8 mouse cellular contexts compared by ENCODE assay signal in genomic region chr11:90390817-90391173, GRCm38 (mm10). TPM values are rescaled to one million over a fixed set of nuclear protein-coding genes. Genes with fewer than 3 reads are reported as not detected.
DNase-seq lines count a peak whose midpoint lies in the region; ATAC-seq and TF ChIP-seq lines count a peak whose summit lies in the region.

Hlf (minus strand) TSS chr11:90390895.

- peaks cover 5% of the 10 kb centered on the region for H3K4me1 ChIP-seq in hindbrain, embryonic 11.5 days (replicated peaks; ENCODE audit: control insufficient read depth, insufficient read depth, low read length)
- H3K4me1 ChIP-seq in lung, embryonic 16.5 days (replicated peaks; ENCODE audit: control insufficient read depth, insufficient read depth, low read length) = peaks cover 22% of the 10 kb centered on the region
- H3K4me1 ChIP-seq in thymus, adult 2 months (replicated peaks; ENCODE audit: control insufficient read depth, insufficient read depth, low read length) = peaks cover 18% of the 10 kb centered on the region

- TF ChIP-seq CTCF in thymus, adult 2 months (IDR thresholded peaks at IDR 0.05; ENCODE audit: borderline replicate concordance, control insufficient read depth, extremely low read depth, insufficient read depth, low read length, poor library complexity) = no peak; the same call in 1 of the 2 replicates

- DNase-seq in Muller cell, postnatal 12 days (ENCODE audit: inconsistent ontology term) = peak; percentile 95
- peak; percentile 95 for DNase-seq in cerebellum, adult 9-11 months
- DNase-seq in frontal cortex, postnatal 10 days (ENCODE audit: low spot score in 2 of 2) = peak; percentile 92 to 93
- DNase-seq in hindbrain, embryonic 11.5 days (ENCODE audit: low spot score) = peak; percentile 98
- DNase-seq in layer of hippocampus, adult 9-11 months = peak; percentile 96
- DNase-seq in ovary, adult 18-20 months (ENCODE audit: low spot score) = peak; percentile 83
- DNase-seq in thymus, adult 2 months = peak; percentile 83

- ATAC-seq in hindbrain, embryonic 11.5 days (ENCODE audit: low FRiP score) = peak; percentile 96
- peak; percentile 98 for ATAC-seq in lung, embryonic 16.5 days (ENCODE audit: low read depth)

- H3K9me3 ChIP-seq in hindbrain, embryonic 11.5 days (ENCODE audit: control insufficient read depth, low read length) = no peaks in the 10 kb centered on the region
- H3K9me3 ChIP-seq in lung, embryonic 16.5 days (ENCODE audit: control insufficient read depth, low read length) = no peaks in the 10 kb centered on the region

- peaks cover 28% of the 10 kb centered on the region for H3K27me3 ChIP-seq in hindbrain, embryonic 11.5 days (ENCODE audit: control insufficient read depth, insufficient read depth, low read length)
- peaks cover 17% of the 10 kb centered on the region for H3K27me3 ChIP-seq in lung, embryonic 16.5 days (ENCODE audit: control insufficient read depth, insufficient read depth, low read depth, low read length)
- peaks cover 16% of the 10 kb centered on the region for H3K27me3 ChIP-seq in thymus, adult 2 months (ENCODE audit: control insufficient read depth, insufficient read depth, low read length)

- H3K4me2 ChIP-seq in hindbrain, embryonic 11.5 days (replicated peaks; ENCODE audit: low read depth, low read length) = peak within 1 kb of the TSS; percentile 87
- peak within 1 kb of the TSS; percentile 97 for H3K4me2 ChIP-seq in lung, embryonic 16.5 days (ENCODE audit: low read depth, low read length)

- TF ChIP-seq POLR2A in thymus, adult 2 months (IDR thresholded peaks at IDR 0.05; ENCODE audit: control insufficient read depth, extremely low read depth, insufficient read depth, low read length, poor library complexity) = no peak

- peak within 1 kb of the TSS; percentile 42 for H3K4me3 ChIP-seq in hindbrain, embryonic 11.5 days (ENCODE audit: low read depth, low read length)
- peak within 1 kb of the TSS; percentile 63 for H3K4me3 ChIP-seq in lung, embryonic 16.5 days (ENCODE audit: low read length)
- peak within 1 kb of the TSS; percentile 13; the same call in 1 of the 2 replicates for H3K4me3 ChIP-seq in thymus, adult 2 months (ENCODE audit: control insufficient read depth, insufficient read depth, low read length)

- peak within 1 kb of the TSS; percentile 15; the same call in 1 of the 2 replicates for H3K9ac ChIP-seq in hindbrain, embryonic 11.5 days (ENCODE audit: low read depth, low read length)
- peak within 1 kb of the TSS; percentile 62 for H3K9ac ChIP-seq in lung, embryonic 16.5 days (ENCODE audit: low read length)

- no peaks in the 10 kb centered on the region for H3K36me3 ChIP-seq in hindbrain, embryonic 11.5 days (ENCODE audit: control insufficient read depth, insufficient read depth, low read length)
- no peaks in the 10 kb centered on the region for H3K36me3 ChIP-seq in lung, embryonic 16.5 days (ENCODE audit: control insufficient read depth, insufficient read depth, low read length)
- H3K36me3 ChIP-seq in thymus, adult 2 months (ENCODE audit: control insufficient read depth, insufficient read depth, low read length) = no peaks in the 10 kb centered on the region

- under 1% methylated on average over 28 of the region's 40 CpGs for WGBS in hindbrain, embryonic 11.5 days
- under 1% methylated on average over 29 of the region's 40 CpGs for WGBS in lung, embryonic 16.5 days
- WGBS in thymus, adult 2 months = under 1% methylated on average over 40 of the region's 40 CpGs

- H3K27ac ChIP-seq in hindbrain, embryonic 11.5 days (ENCODE audit: low read depth, low read length) = no peak within 1 kb of the TSS
- no peak within 1 kb of the TSS for H3K27ac ChIP-seq in lung, embryonic 16.5 days (ENCODE audit: low read length)
- no peak within 1 kb of the TSS for H3K27ac ChIP-seq in thymus, adult 2 months (ENCODE audit: control insufficient read depth, insufficient read depth, low read length)

RNA-seq across cellular contexts. Expression of gene Hlf, which starts in this region (rescaled TPM):
- polyA plus RNA-seq in hindbrain, embryonic 11.5 days (2014; fragmentation: Nextera tagmentation; extraction: Ambion mirVana) = 1.2 and 1.4 TPM in 2 replicates
- 5.0 and 5.4 TPM in 2 replicates for polyA plus RNA-seq in lung, embryonic 16.5 days (2015; fragmentation: Nextera tagmentation; extraction: Ambion mirVana)
- polyA plus RNA-seq in thymus, adult 2 months (2012; rRNA removed) = 0.91 and 1.1 TPM in 2 replicates

Comparison
In these comparisons a context has a peak if more than half of its experiments do, and no peak if none do; other contexts are left out.
1. H3K4me3 ChIP-seq: peak in every context shown above with its lines; median percentile 63 in lung, embryonic 16.5 days; 42 in hindbrain, embryonic 11.5 days; 13 in thymus, adult 2 months.